Mouse (Mus musculus) lung, postnatal 36 days (tissue): ENCODE measurements around the gene Prr19.

Source experiments
- DNase-seq: peaks from one replicate; pipeline ENCODE4 v3.0.0; 2022; ENCODE audit warnings: mixed read lengths

Gene Prr19

DNA sequence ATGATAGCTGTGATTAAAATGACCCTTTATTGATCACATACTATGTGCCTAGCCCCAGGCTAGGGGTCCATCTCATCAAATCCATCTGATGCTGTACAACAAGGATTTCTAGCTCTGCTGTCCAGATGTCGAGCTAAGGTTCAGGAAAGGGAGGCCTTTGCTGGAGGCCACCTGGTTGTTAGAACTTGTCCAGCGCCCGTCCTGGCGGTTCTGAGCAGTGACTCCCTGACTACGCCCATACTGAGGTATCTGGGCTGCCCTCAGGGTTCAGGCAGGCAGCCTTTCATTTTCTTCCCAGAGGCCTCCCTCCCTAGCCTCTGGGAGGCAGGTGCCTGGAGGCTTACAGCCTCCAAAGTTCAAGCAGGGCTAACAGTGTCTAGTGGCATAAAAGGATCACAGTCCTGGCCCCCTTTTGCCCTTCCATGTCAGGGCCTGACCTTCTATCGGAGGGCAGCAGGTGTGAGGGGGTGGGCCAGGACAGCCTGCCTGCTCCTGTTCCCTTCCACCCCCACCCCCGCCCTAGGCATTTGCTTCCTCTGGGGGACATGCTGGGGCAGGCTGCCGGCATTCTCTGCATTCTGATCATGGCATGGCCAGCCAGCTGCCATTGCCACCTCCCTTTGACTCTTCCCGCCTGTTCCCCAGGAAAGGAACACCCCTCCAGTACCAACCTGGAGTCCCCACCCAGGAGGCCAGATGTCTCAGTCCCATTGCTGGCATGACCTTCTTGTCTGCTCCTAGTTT, 25.5 kb upstream of the Prr19 start:
- no peak for DNase-seq

- no peak for DNase-seq
These were observed 23.8 kb upstream of the Prr19 start for GRCm38 (mm10) chr7:25277405-25277804.

GRCm38 (mm10) chr7:25277998-25278340, 23.2 kb upstream of the Prr19 start:
- no peak for DNase-seq

DNA sequence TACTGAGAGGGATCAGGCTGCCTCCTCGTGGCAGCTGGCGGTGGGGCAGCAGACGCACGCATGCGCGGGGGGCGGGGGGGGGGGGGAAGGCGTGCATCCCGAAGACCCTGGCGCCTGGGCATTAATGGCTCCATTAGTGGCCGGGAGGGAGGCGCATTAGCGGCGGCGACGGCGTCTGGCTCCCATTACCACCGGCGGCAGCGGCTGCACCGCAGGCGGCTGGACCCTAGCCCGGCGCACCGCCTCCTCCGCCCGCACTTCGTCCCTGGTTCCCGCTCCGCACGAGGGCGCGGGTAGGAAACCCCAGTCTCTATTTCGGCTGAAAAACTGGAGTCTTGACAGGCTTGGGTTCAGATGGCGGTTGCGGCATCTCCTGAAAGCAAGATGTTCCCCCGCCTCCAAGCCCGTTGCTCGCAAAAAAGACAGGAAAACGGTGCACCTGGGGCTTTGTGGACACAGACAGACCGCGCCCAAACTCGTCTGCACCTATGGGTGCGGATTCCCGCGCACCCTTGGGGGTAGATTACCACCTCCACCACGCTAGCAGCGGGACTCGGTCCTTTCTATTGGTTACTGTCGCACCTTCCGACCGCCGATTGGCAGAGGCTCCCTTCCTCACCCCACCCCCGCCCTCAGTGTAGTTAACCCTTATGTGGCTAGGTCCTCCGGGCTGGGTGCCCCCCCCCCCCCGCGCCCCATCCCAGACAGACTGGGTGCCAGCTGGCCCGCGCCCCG, 22.7 kb upstream of the Prr19 start:
- peak; percentile 91 for DNase-seq

GRCm38 (mm10) chr7:25279076-25279860, 21.9 kb upstream of the Prr19 start:
- peak; percentile 92 for DNase-seq

- DNase-seq, result peak; percentile 76
These were observed 21.1 kb upstream of the Prr19 start for GRCm38 (mm10) chr7:25279861-25280791.

DNA sequence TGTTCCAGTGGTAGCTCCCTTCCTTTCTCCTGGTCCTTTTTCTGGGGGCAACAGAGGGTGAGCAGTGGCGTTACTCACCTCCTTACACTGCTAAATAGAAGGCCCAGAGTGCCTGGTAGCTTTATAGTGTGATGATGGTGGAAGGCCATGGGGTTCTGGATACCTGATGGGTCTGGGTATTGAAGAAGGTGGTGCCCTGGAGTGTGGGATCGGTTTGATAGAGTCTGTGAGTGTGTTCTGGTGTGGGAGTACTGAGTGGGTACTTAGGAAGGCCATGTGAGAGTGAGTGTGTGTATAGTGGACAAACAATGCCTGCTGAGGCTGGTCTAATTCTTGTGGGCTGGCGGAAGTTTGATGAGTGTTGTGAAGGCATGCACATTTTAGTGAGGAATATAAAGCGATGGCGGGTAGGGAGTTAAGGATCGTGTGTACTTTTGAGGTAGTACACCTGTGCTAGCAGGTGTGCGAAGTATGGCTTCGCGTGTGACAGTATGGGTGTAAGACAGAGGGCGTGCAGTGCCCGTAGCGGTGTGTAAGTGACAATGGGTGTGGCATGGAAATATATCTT, 20.0 kb upstream of the Prr19 start:
- no peak for DNase-seq

DNA sequence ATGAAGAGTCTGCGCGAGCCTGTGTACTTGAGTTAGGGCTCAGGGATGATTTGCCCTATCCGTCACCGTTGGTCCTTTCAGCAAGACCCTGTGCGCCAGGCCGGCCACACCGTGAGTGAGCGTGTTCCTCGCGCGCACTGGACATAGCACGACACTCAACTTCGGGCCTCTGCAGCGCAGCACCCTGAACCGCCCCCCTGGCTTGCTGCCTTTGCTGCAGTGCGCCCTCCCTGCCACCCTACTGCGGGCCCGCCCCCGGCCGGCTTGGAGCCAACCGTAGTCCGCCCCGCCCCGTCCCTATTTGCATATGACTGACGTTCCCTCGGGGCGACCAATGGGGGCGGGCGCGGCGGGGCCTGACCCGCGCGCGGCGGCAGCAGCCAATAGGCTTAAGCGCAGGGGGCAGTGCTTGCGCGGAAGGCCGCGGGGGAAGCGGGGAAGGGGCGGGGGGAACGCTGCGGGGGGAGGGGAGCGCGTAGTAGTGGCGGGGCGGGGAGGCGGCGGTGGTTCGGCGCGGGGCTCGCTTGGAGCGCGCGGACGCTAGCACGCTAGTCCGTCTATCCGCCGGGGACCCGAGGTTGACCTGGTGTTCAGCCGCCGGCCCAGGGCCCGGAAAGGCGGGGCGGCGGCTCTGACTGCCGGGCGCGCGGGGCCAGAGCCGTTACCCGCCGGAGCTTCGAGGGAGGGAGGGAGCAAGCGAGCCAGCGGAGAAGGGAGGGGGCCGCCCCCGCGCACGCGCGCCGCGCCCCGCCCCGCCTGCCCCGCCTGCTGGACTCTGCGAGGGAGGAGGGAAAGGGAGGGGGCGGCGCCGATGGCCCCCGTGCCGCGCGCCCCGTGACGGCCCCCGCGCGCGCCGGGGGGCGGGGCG, 19.2 kb upstream of the Prr19 start:
- peak; percentile 99 for DNase-seq

DNA sequence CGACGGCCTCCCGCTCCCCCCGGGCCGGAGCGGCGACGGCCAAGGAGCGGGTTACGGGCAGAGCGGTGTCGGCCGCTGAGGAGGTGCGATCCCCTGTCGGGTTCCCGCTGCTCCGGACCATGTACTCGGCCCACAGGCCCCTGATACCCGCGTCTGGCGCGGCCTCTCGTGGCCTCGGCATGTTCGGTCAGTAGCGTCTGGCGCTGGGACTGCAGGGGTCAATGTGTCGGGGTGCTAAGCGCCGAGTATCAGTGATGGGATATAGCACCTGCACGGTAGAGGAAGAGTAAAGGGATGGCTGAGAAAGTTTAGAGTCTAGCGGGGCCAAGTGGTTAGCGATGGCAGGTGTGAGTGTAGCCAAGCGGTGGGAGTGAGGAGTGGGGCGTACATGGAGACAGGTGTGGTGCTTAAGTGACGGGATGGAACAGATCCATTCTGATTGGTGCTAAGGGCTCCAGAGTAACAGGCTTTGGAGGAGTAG, 18.4 kb upstream of the Prr19 start:
- peak; percentile 44 for DNase-seq

DNA sequence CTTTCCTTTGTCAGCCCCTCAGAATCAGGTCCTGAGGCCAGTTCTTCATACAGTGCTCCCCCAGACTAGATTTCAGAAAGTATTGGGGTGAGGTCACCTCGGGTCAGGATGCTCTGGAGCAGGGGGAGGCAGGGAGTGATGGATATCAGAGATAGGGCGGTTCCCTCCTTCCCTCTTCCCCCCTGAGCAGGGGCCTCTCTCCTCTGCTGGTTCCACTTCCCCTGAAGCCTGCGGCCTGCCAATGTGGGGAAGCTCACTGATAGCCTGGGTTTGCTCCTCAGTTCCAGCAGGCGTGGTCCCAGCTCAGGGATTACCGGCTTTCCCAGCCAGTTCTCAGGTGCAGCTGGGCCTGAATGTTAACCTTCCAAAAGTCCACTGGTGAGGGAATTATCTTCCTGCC, 17.6 kb upstream of the Prr19 start:
- DNase-seq, result no peak

DNA sequence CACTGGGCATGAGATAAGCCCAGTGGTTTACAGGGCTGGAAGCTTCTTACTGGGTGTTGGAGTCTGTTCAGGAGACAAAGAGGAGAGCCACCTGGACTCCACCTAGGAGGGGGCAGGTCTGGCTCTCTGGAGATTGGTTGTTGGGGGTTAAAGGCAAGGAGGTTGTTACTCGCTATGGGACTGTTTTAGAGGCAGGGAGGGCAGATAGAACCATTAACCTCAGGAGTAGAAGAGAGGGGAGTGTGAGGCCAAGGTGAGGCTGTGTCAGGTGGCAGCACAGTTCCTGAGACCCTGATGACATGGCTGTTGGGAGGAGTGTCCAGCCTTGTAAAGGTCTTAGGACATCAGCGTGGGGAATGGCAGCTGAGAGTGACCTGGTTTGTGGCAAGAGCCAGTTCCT, 17.0 kb upstream of the Prr19 start:
- DNase-seq, result no peak

GRCm38 (mm10) chr7:25284766-25285165, 16.4 kb upstream of the Prr19 start:
- DNase-seq, result no peak

- no peak for DNase-seq
These were observed 15.5 kb upstream of the Prr19 start for GRCm38 (mm10) chr7:25285511-25286238.

GRCm38 (mm10) chr7:25286989-25287388, 14.2 kb upstream of the Prr19 start:
- DNase-seq, result no peak

GRCm38 (mm10) chr7:25288011-25288410, 13.2 kb upstream of the Prr19 start:
- DNase-seq, result no peak

- DNase-seq, result no peak
These were observed 12.5 kb upstream of the Prr19 start for GRCm38 (mm10) chr7:25288721-25289120.

DNA sequence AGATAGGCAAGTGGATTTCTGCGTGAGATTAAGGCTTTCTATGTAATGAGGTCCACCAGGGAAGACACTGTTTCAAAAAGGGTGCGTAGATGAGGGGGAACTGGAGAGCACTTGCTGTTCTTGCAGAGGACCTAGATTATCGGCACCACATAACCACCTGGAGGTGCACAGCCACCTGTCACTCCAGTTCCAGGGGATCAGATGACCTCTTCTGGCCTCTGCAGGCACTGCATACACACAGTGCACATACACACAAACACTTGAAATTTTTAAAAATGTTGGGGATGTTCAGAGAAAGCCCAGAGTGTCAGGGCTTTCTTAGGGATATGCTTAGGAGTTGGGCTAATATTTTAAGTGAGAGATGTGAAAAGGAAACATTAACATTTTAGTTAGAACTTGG, 11.3 kb upstream of the Prr19 start:
- no peak for DNase-seq

DNA sequence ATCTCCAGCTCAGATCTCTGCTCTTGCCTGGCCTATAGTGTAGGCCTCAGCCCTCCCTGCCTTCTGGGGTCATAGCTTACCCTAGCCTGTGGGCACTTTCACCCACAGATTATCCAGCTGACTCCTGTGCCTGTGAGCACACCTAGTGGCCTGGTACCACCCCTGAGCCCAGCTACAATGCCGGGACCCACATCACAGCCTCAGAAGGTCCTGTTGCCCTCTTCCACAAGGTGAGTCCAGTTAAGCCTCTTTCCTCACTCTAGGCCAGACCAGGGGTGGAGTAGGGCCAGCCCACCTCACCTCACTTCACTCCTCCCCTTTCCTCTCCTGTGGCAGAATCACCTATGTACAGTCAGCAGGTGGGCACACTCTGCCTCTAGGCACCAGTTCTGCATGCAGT, 10.7 kb upstream of the Prr19 start:
- DNase-seq, result no peak

GRCm38 (mm10) chr7:25290911-25291310, 10.3 kb upstream of the Prr19 start:
- DNase-seq, result peak; percentile 54

- no peak for DNase-seq
These were observed 9.1 kb upstream of the Prr19 start for GRCm38 (mm10) chr7:25292107-25292506.
